Mouse (Mus musculus): Measurements from ENCODE around the gene Prkx.

DNA sequence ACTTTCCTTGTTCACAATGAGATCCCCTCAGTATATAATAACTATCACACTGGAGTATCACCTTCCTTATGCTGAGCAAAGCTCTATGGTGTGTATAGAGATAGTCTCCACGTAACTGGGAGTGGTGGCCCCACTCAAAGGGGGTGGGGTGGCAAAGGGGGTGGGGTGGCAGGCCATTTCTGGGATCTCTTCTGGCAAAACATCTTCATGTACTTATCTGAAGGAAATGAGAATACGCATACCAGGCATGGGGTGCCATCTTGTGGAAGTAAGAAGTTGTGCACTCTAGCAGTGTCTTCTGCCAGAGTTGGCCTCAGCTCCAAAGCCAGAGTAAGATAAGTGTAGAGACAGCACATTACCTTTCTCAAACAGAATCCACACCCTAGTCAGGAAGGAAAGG is 75.8 kb downstream of the Prkx start:
- TF ChIP-seq POLR2A (IDR thresholded peaks at IDR 0.05; ENCODE audit: low read depth, low read length) (no peak), CTCF (conservative IDR thresholded peaks at IDR 0.05; ENCODE audit: insufficient read depth, insufficient read length, low read depth, low read length) (peak; percentile 70)
